Mouse (Mus musculus) cerebellum, adult 2 months (tissue): Measurements from ENCODE around the gene Ddx54.

Experiments
- CTCF ChIP-seq: fragments of 200-500 bp; IDR thresholded peaks from 2 replicates; pipeline ENCODE4 v1.5.1; 2011; ENCODE audit warnings: low read depth, mild to moderate bottlenecking, control low read depth, low read length, moderate library complexity, borderline replicate concordance; ENCODE audit not compliant: insufficient read depth
- POLR2A ChIP-seq: fragments of 200-500 bp; IDR thresholded peaks from 2 replicates; pipeline ENCODE4 v1.6.1; 2011; ENCODE audit warnings: low read length, control low read depth, borderline replicate concordance; ENCODE audit not compliant: insufficient read depth

- TF ChIP-seq CTCF (peak; percentile 92), POLR2A (0 out of 2 replicates have a peak, but pooled peaks have one; percentile 5)
Measured at GRCm38 (mm10) chr5:120605688-120606087, 6.9 kb upstream of the Ddx54 start.
